Mouse (Mus musculus) heart, postnatal 0 days (tissue): Measurements from ENCODE around the gene Arhgap42. TPM values are rescaled to one million over a fixed set of nuclear protein-coding genes. Genes with fewer than 3 reads are reported as not detected.

Source experiments
- ATAC-seq: fragments of 200-750 bp; cut with Nextera tagmentation; 2 replicates; pipeline ENCODE4 v1.8.0; 2017; ENCODE audit warnings: low read depth, moderate number of reproducible peaks, moderate library complexity; ENCODE audit not compliant: insufficient read depth
- DNase-seq: peaks from one replicate; pipeline ENCODE4 v3.0.0-alpha.2; 2016; ENCODE audit warnings: low spot score
- H3K27ac ChIP-seq: fragments of 300-500 bp; sonication (generic); 2 replicates; pipeline ENCODE4 v1.5.1; 2014; ENCODE audit warnings: low read depth, mild to moderate bottlenecking
- H3K27me3 ChIP-seq: fragments of 300-500 bp; sonication (generic); 2 replicates; pipeline ENCODE4 v1.6.1; 2014; ENCODE audit warnings: low read length, mixed read lengths; ENCODE audit not compliant: control insufficient read depth, insufficient read depth
- H3K36me3 ChIP-seq: fragments of 300-500 bp; sonication (generic); replicated peaks from 2 replicates; pipeline ENCODE4 v1.6.1; 2014; ENCODE audit warnings: low read length, mixed read lengths; ENCODE audit not compliant: control insufficient read depth, insufficient read depth
- H3K4me1 ChIP-seq: fragments of 300-500 bp; sonication (generic); 2 replicates; pipeline ENCODE4 v1.6.1; 2014; ENCODE audit warnings: antibody characterized with exemption; ENCODE audit not compliant: control insufficient read depth, insufficient read depth
- H3K4me2 ChIP-seq: fragments of 300-500 bp; sonication (generic); 2 replicates; pipeline ENCODE4 v1.6.1; 2014; ENCODE audit warnings: low read depth, mild to moderate bottlenecking, low read length, moderate library complexity
- H3K4me3 ChIP-seq: fragments of 300-500 bp; sonication (generic); 2 replicates; pipeline ENCODE4 v1.5.1; 2014; ENCODE audit warnings: low read depth, low read length
- H3K9ac ChIP-seq: fragments of 300-500 bp; sonication (generic); replicated peaks from 2 replicates; pipeline ENCODE4 v1.6.1; 2014; ENCODE audit warnings: low read depth, low read length, mixed read lengths
- H3K9me3 ChIP-seq: fragments of 300-500 bp; sonication (generic); replicated peaks from 2 replicates; pipeline ENCODE4 v1.6.1; 2016; ENCODE audit warnings: low read length; ENCODE audit not compliant: control insufficient read depth
- CTCF ChIP-seq: IDR thresholded peaks from 2 replicates; pipeline ENCODE4 v1.5.1; 2016; ENCODE audit warnings: antibody characterized with exemption, control low read depth, low read depth
- EP300 ChIP-seq: IDR thresholded peaks from 2 replicates; pipeline ENCODE4 v1.6.1; 2016; ENCODE audit warnings: antibody characterized with exemption, low read depth
- WGBS: fragments of 180-500 bp; shearing (Covaris S2); extraction: QIAGEN DNeasy Blood & Tissue Kit; methylation state at CpG from one replicate; pipeline ENCODE4 v1.1.7; 2014; 5-methylcytosine and 5-hydroxymethylcytosine counted together
- polyA plus RNA-seq: library from polyadenylated mRNA; unstranded; fragments of >200 nt; fragmentation: Nextera tagmentation; extraction: Ambion mirVana; gene quantifications from 2 replicates; pipeline ENCODE4 v1.2.1, GENCODE M21; 2015
- total RNA-seq: library from RNA; depleted of rRNA; stranded (reverse); fragments of >200 nt; gene quantifications from 2 replicates; pipeline ENCODE4 v1.2.3, GENCODE M21; 2014; ENCODE audit warnings: low replicate concordance

Gene Arhgap42
- total and polyA plus RNA-seq, 2 experiments from 2014 or later = 4.6 to 8.1 TPM

DNA sequence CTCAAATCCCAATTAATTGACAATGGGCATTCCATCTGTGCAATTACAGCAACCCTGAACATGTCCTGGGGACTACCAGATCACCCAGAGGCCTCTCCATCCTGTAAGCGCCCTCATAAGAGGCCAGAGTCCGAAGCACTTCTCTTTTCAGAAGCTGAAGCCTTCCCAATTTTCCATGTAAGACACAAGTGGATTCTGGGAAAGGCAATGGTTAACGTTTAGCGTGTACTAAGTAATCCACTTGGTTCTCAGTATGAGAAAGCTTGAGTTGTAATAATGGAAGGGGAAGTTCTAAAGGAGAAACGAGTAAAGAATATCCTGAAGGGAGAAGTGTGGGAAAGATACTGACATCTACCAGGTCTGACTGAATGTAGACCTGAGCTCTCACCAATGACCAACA is 1.4 kb downstream of the Arhgap42 start:
- H3K9ac ChIP-seq = no peak overlapping the region

DNA sequence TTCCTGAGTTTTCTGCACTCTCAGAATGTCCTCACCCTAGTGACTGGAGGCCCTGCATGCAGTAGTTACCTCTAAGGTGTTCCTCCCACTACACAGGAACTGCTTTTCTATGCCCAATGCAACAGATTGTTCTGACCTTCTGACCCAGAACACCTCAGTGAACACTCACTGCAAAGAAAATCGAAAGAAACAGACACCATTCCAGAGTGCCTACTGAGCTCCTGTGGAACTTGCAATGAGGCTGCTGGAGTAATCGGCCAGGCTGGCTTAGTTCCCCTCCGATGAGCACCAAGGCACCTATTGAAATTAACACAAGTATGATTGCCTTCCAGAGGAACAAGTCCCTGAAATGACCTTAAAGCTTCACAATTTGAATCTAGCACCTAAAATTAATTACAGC is 9.2 kb downstream of the Arhgap42 start:
- WGBS = 76% methylated on average over 3 of the region's 3 CpGs
- no peak overlapping the region for H3K4me3 ChIP-seq
- H3K27me3 ChIP-seq = no peaks in the 10 kb centered on the region
- H3K27ac ChIP-seq = no peak overlapping the region
- TF ChIP-seq EP300 (no peak), CTCF (no peak)
- DNase-seq = no peak
- no peaks in the 10 kb centered on the region for H3K9me3 ChIP-seq
- H3K4me1 ChIP-seq = peaks cover 9% of the 10 kb centered on the region
- H3K9ac ChIP-seq = no peak overlapping the region
- H3K36me3 ChIP-seq = no peaks in the 10 kb centered on the region
- ATAC-seq = no peak
- H3K4me2 ChIP-seq = no peak overlapping the region

More for the DNA sequence above, 1.4 kb downstream of the Arhgap42 start:
- DNase-seq = no peak
- 59% methylated on average over 5 of the region's 5 CpGs for WGBS
- no peak overlapping the region for H3K27ac ChIP-seq
- ATAC-seq = no peak
- peak overlapping the region; percentile 71 for H3K4me3 ChIP-seq
- H3K27me3 ChIP-seq = no peaks in the 10 kb centered on the region
- TF ChIP-seq CTCF (no peak), EP300 (no peak)
- H3K9me3 ChIP-seq = no peaks in the 10 kb centered on the region
- no peaks in the 10 kb centered on the region for H3K36me3 ChIP-seq
- H3K4me1 ChIP-seq = peaks cover 4% of the 10 kb centered on the region
- H3K4me2 ChIP-seq = peak overlapping the region; percentile 72

DNA sequence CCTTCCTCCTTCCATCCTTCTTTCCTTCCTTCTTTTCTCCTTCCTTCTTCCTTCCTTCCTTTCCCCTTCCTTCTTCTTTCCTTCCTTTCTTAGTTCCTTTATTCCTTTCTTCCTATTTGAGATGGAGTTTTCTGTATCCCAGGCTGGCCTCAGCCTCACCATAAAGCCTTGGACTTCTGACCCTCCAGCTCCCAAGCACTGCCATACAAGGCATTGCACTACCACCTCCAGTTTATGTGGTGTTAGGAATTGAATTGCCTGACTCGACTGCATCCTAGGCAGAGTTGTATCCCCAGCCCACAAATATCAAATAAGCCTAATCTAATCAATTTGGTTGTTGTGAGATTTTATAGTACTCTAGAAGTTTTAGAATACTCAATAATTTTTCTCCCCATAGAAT is 14.1 kb downstream of the Arhgap42 start:
- no peak for DNase-seq
- Histone ChIP-seq H3K27ac (no peak overlapping the region), H3K9me3 (no peaks in the 10 kb centered on the region), H3K27me3 (0 out of 2 replicates have a peak, but pooled peaks cover 6% of the 10 kb centered on the region), H3K4me3 (no peak overlapping the region), H3K36me3 (no peaks in the 10 kb centered on the region), H3K4me2 (no peak overlapping the region), H3K4me1 (peaks cover 9% of the 10 kb centered on the region), H3K9ac (no peak overlapping the region)
- 63% methylated on average over 1 of the region's 1 CpGs for WGBS
- ATAC-seq = no peak
- no peak for TF ChIP-seq EP300
- TF ChIP-seq CTCF = no peak

DNA sequence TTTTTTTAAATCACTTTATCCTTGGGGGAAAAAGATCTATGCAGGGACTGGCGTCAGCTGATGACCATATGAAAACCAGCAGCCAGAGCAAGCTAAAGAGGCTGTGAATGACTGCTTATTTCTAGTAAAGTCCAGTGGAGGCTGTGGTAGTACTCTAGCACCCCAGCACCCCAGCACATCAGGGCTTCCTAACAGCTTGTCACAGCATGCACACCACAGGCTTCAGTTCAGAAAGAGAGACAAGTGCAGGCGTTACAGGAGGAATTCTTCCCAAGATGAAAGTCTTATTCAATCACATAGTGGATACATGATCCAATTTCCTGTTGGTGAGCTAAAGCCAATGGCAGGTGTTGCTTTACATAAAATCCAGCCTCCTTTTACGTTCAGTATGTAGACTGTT is 15.5 kb downstream of the Arhgap42 start:
- Histone ChIP-seq H3K36me3 (no peaks in the 10 kb centered on the region), H3K4me3 (no peak overlapping the region), H3K27ac (no peak overlapping the region), H3K9me3 (no peaks in the 10 kb centered on the region), H3K9ac (no peak overlapping the region), H3K27me3 (0 out of 2 replicates have a peak, but pooled peaks cover 6% of the 10 kb centered on the region), H3K4me2 (no peak overlapping the region), H3K4me1 (peaks cover 9% of the 10 kb centered on the region)
- TF ChIP-seq EP300 = no peak
- TF ChIP-seq CTCF = no peak
- 78% methylated on average over 3 of the region's 3 CpGs for WGBS
- no peak for DNase-seq
- no peak for ATAC-seq

DNA sequence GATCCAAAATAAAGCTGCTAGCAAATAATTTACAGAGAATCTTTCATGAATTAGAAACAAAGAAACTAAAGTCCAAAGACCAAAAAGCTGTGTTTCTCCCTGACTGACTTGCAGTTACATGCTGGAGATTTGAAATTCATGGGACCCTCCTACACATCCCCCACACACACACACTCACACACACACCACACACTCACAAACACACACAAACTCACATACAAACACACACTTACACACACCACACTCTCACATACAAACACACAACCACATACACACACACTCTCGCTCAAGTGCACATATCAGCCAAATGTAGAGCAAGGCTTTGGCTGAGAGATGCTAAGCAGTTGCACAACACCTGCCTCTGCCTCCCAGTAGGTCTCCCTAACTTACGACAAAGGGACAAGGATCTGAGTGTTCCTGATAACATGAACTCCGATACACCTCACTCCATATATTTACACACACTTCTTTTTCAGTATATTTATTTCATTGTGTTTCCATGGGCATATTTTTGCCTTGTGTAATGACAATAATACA is 16.9 kb downstream of the Arhgap42 start:
- 73% methylated on average over 3 of the region's 3 CpGs for WGBS
- Histone ChIP-seq H3K27ac (no peak overlapping the region), H3K9ac (no peak overlapping the region), H3K9me3 (no peaks in the 10 kb centered on the region), H3K4me2 (no peak overlapping the region), H3K36me3 (no peaks in the 10 kb centered on the region), H3K4me3 (no peak overlapping the region), H3K27me3 (0 out of 2 replicates have a peak, but pooled peaks cover 6% of the 10 kb centered on the region), H3K4me1 (no peaks in the 10 kb centered on the region)
- DNase-seq (no peak), ATAC-seq (no peak)
- TF ChIP-seq CTCF = no peak
- TF ChIP-seq EP300 = no peak

DNA sequence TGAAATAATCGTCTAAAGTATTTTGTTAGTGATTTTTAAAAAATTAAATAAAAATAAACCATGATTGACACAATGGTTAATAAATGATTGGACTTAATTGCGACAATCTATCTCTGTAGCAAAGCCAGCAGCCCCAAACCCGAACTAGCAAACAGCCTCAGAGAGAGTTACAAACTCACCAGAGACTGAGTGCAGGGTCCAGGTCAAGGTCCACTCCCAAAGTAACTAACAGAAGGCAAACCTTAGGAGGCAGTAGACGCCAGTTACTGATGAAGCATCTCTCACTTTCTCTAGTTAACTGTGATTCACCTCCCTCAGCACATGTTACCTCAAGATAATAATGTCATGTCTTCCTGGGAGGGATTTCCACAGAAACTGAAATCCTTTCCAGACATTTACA is 17.7 kb downstream of the Arhgap42 start:
- Histone ChIP-seq H3K9ac (no peak overlapping the region), H3K27ac (no peak overlapping the region), H3K9me3 (no peaks in the 10 kb centered on the region), H3K4me3 (no peak overlapping the region), H3K27me3 (0 out of 2 replicates have a peak, but pooled peaks cover 6% of the 10 kb centered on the region), H3K4me2 (no peak overlapping the region), H3K36me3 (no peaks in the 10 kb centered on the region), H3K4me1 (no peaks in the 10 kb centered on the region)
- ATAC-seq (no peak), DNase-seq (no peak)
- no peak for TF ChIP-seq EP300
- no peak for TF ChIP-seq CTCF
- WGBS = 80% methylated on average over 4 of the region's 4 CpGs
